Mouse (Mus musculus): ENCODE measurements around the gene Slamf9. TPM values are rescaled to one million over a fixed set of nuclear protein-coding genes. Genes with fewer than 3 reads are reported as not detected.

Gene Slamf9
- polyA plus RNA-seq, 1 experiment = 5.5 TPM

GRCm38 (mm10) chr1:172518013-172518412, 42.9 kb downstream of the Slamf9 start:
- H3K4me1 ChIP-seq (ENCODE audit: control insufficient read depth, insufficient read depth, insufficient read length) = peaks cover 28% of the 10 kb centered on the region; the same call in 1 of the 2 replicates

GRCm38 (mm10) chr1:172519644-172520043, 44.5 kb downstream of the Slamf9 start:
- no peak overlapping the region for H3K4me3 ChIP-seq (ENCODE audit: extremely low read depth, insufficient read depth, insufficient read length)
- DNase-seq (ENCODE audit: low read depth in 1 of 2, low spot score in 2 of 2) = no peak
- no peak overlapping the region for H3K27ac ChIP-seq (ENCODE audit: insufficient read depth, low read length)
- no peaks in the 10 kb centered on the region for H3K36me3 ChIP-seq (ENCODE audit: control insufficient read depth, insufficient read depth, low read length)
- H3K4me1 ChIP-seq (ENCODE audit: control insufficient read depth, insufficient read depth, insufficient read length) = peaks cover 15% of the 10 kb centered on the region; the same call in 1 of the 2 replicates
- no peaks in the 10 kb centered on the region for H3K27me3 ChIP-seq (ENCODE audit: control insufficient read depth, insufficient read depth, low read length)
- 79% methylated on average over 6 of the region's 6 CpGs for WGBS
- TF ChIP-seq CTCF (IDR thresholded peaks at IDR 0.05; ENCODE audit: extremely low read depth, insufficient read depth, insufficient read length, insufficient replicate concordance) (no peak), POLR2A (IDR thresholded peaks at IDR 0.05; ENCODE audit: low read depth, low read length) (no peak)

More at GRCm38 (mm10) chr1:172518013-172518412, 42.9 kb downstream of the Slamf9 start:
- DNase-seq (ENCODE audit: low read depth in 1 of 2, low spot score in 2 of 2) = no peak
- Histone ChIP-seq H3K27ac (ENCODE audit: insufficient read depth, low read length) (no peak overlapping the region), H3K27me3 (ENCODE audit: control insufficient read depth, insufficient read depth, low read length) (no peaks in the 10 kb centered on the region), H3K4me3 (ENCODE audit: extremely low read depth, insufficient read depth, insufficient read length) (no peak overlapping the region), H3K36me3 (ENCODE audit: control insufficient read depth, insufficient read depth, low read length) (no peaks in the 10 kb centered on the region)
- 85% methylated on average over 4 of the region's 4 CpGs for WGBS
- TF ChIP-seq POLR2A (IDR thresholded peaks at IDR 0.05; ENCODE audit: low read depth, low read length) = no peak
- peak; percentile 31; the same call in 1 of the 2 replicates for TF ChIP-seq CTCF (IDR thresholded peaks at IDR 0.05; ENCODE audit: extremely low read depth, insufficient read depth, insufficient read length, insufficient replicate concordance)

- H3K27ac ChIP-seq (ENCODE audit: insufficient read depth, low read length) = 0 out of 2 replicates have a peak within 1 kb of the TSS, but pooled peaks have one; percentile 18
- H3K27me3 ChIP-seq (ENCODE audit: control insufficient read depth, insufficient read depth, low read length) = no peaks in the 10 kb centered on the region
- H3K36me3 ChIP-seq (ENCODE audit: control insufficient read depth, insufficient read depth, low read length) = no peaks in the 10 kb centered on the region
- peak within 1 kb of the TSS; percentile 36 for H3K4me3 ChIP-seq (ENCODE audit: extremely low read depth, insufficient read depth, insufficient read length)
- no peak for TF ChIP-seq POLR2A (IDR thresholded peaks at IDR 0.05; ENCODE audit: low read depth, low read length)
- no peak for TF ChIP-seq CTCF (IDR thresholded peaks at IDR 0.05; ENCODE audit: extremely low read depth, insufficient read depth, insufficient read length, insufficient replicate concordance)
- 3% methylated on average over 28 of the region's 28 CpGs for WGBS
- DNase-seq (ENCODE audit: low read depth in 1 of 2, low spot score in 2 of 2) = peak; percentile 71 to 75
- peaks cover 14% of the 10 kb centered on the region for H3K4me1 ChIP-seq (ENCODE audit: control insufficient read depth, insufficient read depth, insufficient read length)
Measured at GRCm38 (mm10) chr1:172520576-172521440, 45.6 kb downstream of the Slamf9 start, which contains the start of gene Cfap45. TSS of gene Cfap45 (plus strand) at chr1:172520801.

GRCm38 (mm10) chr1:172522524-172522923, 47.4 kb downstream of the Slamf9 start:
- no peak for TF ChIP-seq CTCF (IDR thresholded peaks at IDR 0.05; ENCODE audit: extremely low read depth, insufficient read depth, insufficient read length, insufficient replicate concordance)
- no peak for TF ChIP-seq POLR2A (IDR thresholded peaks at IDR 0.05; ENCODE audit: low read depth, low read length)
- no peaks in the 10 kb centered on the region for H3K36me3 ChIP-seq (ENCODE audit: control insufficient read depth, insufficient read depth, low read length)
- peaks cover 19% of the 10 kb centered on the region for H3K4me1 ChIP-seq (ENCODE audit: control insufficient read depth, insufficient read depth, insufficient read length)
- H3K4me3 ChIP-seq (ENCODE audit: extremely low read depth, insufficient read depth, insufficient read length) = no peak overlapping the region
- no peak overlapping the region for H3K27ac ChIP-seq (ENCODE audit: insufficient read depth, low read length)
- 27% methylated on average over 7 of the region's 7 CpGs for WGBS
- H3K27me3 ChIP-seq (ENCODE audit: control insufficient read depth, insufficient read depth, low read length) = no peaks in the 10 kb centered on the region
- peak in 1 of 2 experiments; percentile 65 for DNase-seq (ENCODE audit: low read depth in 1 of 2, low spot score in 2 of 2)

- TF ChIP-seq POLR2A (IDR thresholded peaks at IDR 0.05; ENCODE audit: low read depth, low read length) = no peak
- no peak for TF ChIP-seq CTCF (IDR thresholded peaks at IDR 0.05; ENCODE audit: extremely low read depth, insufficient read depth, insufficient read length, insufficient replicate concordance)
- Histone ChIP-seq H3K36me3 (ENCODE audit: control insufficient read depth, insufficient read depth, low read length) (no peaks in the 10 kb centered on the region), H3K27me3 (ENCODE audit: control insufficient read depth, insufficient read depth, low read length) (no peaks in the 10 kb centered on the region), H3K4me1 (ENCODE audit: control insufficient read depth, insufficient read depth, insufficient read length) (peaks cover 19% of the 10 kb centered on the region), H3K4me3 (ENCODE audit: extremely low read depth, insufficient read depth, insufficient read length) (no peak overlapping the region), H3K27ac (ENCODE audit: insufficient read depth, low read length) (no peak overlapping the region)
- no peak for DNase-seq (ENCODE audit: low read depth in 1 of 2, low spot score in 2 of 2)
- WGBS = 54% methylated on average over 12 of the region's 12 CpGs
Measured at GRCm38 (mm10) chr1:172523699-172524101, 48.5 kb downstream of the Slamf9 start.

GRCm38 (mm10) chr1:172525027-172525764, 50.0 kb downstream of the Slamf9 start:
- no peak for DNase-seq (ENCODE audit: low read depth in 1 of 2, low spot score in 2 of 2)
- H3K4me3 ChIP-seq (ENCODE audit: extremely low read depth, insufficient read depth, insufficient read length) = peak overlapping the region; percentile 40; the same call in 1 of the 2 replicates
- H3K27me3 ChIP-seq (ENCODE audit: control insufficient read depth, insufficient read depth, low read length) = no peaks in the 10 kb centered on the region
- 3% methylated on average over 15 of the region's 15 CpGs for WGBS
- TF ChIP-seq POLR2A (IDR thresholded peaks at IDR 0.05; ENCODE audit: low read depth, low read length) (no peak), CTCF (IDR thresholded peaks at IDR 0.05; ENCODE audit: extremely low read depth, insufficient read depth, insufficient read length, insufficient replicate concordance) (peak; percentile 4; the same call in 1 of the 2 replicates)
- no peaks in the 10 kb centered on the region for H3K36me3 ChIP-seq (ENCODE audit: control insufficient read depth, insufficient read depth, low read length)
- H3K27ac ChIP-seq (ENCODE audit: insufficient read depth, low read length) = peak overlapping the region; percentile 27
- peaks cover 19% of the 10 kb centered on the region for H3K4me1 ChIP-seq (ENCODE audit: control insufficient read depth, insufficient read depth, insufficient read length)

All from spleen, adult 2 months (tissue).